Mouse (Mus musculus): Measurements from ENCODE around the gene Prrc2a.

DNA sequence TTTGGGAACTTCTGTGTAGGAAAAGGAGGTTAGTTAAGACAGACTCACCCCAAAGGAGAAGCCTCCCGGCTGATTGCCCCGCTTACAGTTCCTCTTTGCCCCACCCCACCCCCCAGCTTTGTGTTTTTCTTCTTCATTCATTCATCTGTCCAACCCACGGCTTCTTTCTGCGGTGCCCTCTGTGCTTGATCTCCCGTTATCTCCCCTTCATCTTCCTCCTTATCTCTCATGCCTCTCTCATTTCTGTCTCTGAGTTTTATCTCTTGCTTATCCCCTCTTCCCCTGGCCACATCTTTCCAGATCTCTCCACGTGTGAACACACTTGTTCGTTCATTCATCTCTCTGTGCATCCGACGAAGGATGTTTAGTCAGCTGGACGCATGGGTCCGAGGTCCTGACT, 36.4 kb upstream of the Prrc2a start:
- no peak for TF ChIP-seq CTCF (IDR thresholded peaks at IDR 0.05; ENCODE audit: low read depth, low read length)
- TF ChIP-seq POLR2A (IDR thresholded peaks at IDR 0.05; ENCODE audit: borderline replicate concordance, low read depth, low read length) = no peak
